Mouse (Mus musculus): ENCODE data around the gene Hist1h3f. TPM values are rescaled to one million over a fixed set of nuclear protein-coding genes. Genes with fewer than 3 reads are reported as not detected.

Hist1h3f gene
- total and polyA plus RNA-seq, 2 experiments from 2014 or later, result 0.16 to 466 TPM

- WGBS, result 4% methylated on average over 10 of the region's 10 CpGs
- H3K4me2 ChIP-seq (ENCODE audit: low read depth, low read length), result peak overlapping the region; percentile 62
- ATAC-seq (no peak), DNase-seq (ENCODE audit: low spot score) (peak; percentile 28)
- no peaks in the 10 kb centered on the region for H3K27me3 ChIP-seq (ENCODE audit: insufficient read depth, low read length)
- no peak for TF ChIP-seq CTCF (IDR thresholded peaks at IDR 0.05; ENCODE audit: low read depth)
- no peaks in the 10 kb centered on the region for H3K9me3 ChIP-seq (ENCODE audit: low read length)
- no peaks in the 10 kb centered on the region for H3K36me3 ChIP-seq (ENCODE audit: insufficient read depth, low read length)
- no peaks in the 10 kb centered on the region for H3K4me1 ChIP-seq (ENCODE audit: insufficient read depth, low read length)
- H3K4me3 ChIP-seq (ENCODE audit: low read length), result peak overlapping the region; percentile 37
- no peak overlapping the region for H3K27ac ChIP-seq
- no peak overlapping the region for H3K9ac ChIP-seq (replicated peaks; ENCODE audit: low read length)
Observed at GRCm38 (mm10) chr13:23525901-23526300, 18.0 kb upstream of the Hist1h3f start.

- DNase-seq (ENCODE audit: low spot score) (peak; percentile 97), ATAC-seq (peak; percentile 67; the same call in 1 of the 2 replicates)
- Histone ChIP-seq H3K9ac (replicated peaks; ENCODE audit: low read length) (peak overlapping the region; percentile 51; the same call in 1 of the 2 replicates), H3K27ac (peak overlapping the region; percentile 12; the same call in 1 of the 2 replicates), H3K27me3 (ENCODE audit: insufficient read depth, low read length) (no peaks in the 10 kb centered on the region), H3K9me3 (ENCODE audit: low read length) (no peaks in the 10 kb centered on the region), H3K4me2 (ENCODE audit: low read depth, low read length) (peak overlapping the region; percentile 62), H3K4me3 (ENCODE audit: low read length) (peak overlapping the region; percentile 37), H3K4me1 (ENCODE audit: insufficient read depth, low read length) (no peaks in the 10 kb centered on the region), H3K36me3 (ENCODE audit: insufficient read depth, low read length) (no peaks in the 10 kb centered on the region)
- WGBS, result under 1% methylated on average over 17 of the region's 17 CpGs
- no peak for TF ChIP-seq CTCF (IDR thresholded peaks at IDR 0.05; ENCODE audit: low read depth)
Observed at GRCm38 (mm10) chr13:23526312-23526711, 17.5 kb upstream of the Hist1h3f start.

- no peak for ATAC-seq
- DNase-seq (ENCODE audit: low spot score), result no peak
- 53% methylated on average over 5 of the region's 5 CpGs for WGBS
- no peak overlapping the region for H3K9ac ChIP-seq (replicated peaks; ENCODE audit: low read length)
- H3K4me3 ChIP-seq (ENCODE audit: low read length), result no peak overlapping the region
- H3K36me3 ChIP-seq (ENCODE audit: insufficient read depth, low read length), result no peaks in the 10 kb centered on the region
- no peak overlapping the region for H3K4me2 ChIP-seq (ENCODE audit: low read depth, low read length)
- H3K27ac ChIP-seq, result no peak overlapping the region
- H3K27me3 ChIP-seq (ENCODE audit: insufficient read depth, low read length), result no peaks in the 10 kb centered on the region
- TF ChIP-seq CTCF (IDR thresholded peaks at IDR 0.05; ENCODE audit: low read depth), result no peak
- no peaks in the 10 kb centered on the region for H3K9me3 ChIP-seq (ENCODE audit: low read length)
- no peaks in the 10 kb centered on the region for H3K4me1 ChIP-seq (ENCODE audit: insufficient read depth, low read length)
Observed at GRCm38 (mm10) chr13:23529005-23529404, 14.8 kb upstream of the Hist1h3f start.

DNA sequence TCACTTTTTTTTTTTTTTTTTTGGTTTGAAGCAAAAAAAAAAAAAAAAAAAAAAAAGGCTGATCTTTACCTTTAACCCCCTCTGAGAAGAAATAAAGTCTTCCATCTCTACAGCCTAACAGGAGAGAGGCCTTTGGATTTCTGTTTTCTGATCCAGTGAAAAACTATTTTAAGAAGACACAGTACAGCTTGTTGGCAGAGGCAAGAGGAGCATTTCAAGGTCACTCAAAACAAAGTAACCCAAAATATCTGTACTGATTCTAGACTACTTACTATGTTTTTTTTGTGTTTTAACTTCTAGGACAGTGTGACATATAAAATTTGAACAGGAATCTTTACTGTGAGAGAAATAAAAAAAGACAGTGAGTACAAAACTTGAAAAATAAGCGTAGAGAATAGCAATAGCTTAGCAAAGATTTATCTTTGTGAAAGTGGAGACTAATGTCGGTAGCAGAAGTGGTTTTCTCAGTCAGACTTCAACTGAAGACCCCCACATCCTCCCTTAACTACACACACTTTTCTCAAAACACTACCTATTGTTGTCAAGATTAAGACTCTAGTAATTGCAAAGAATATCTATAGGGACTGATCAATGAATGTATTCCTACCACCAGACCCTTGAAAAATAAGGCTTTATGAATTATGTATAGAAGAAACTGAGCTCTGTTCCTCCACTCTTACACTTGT lies 14.2 kb upstream of the Hist1h3f start:
- no peaks in the 10 kb centered on the region for H3K36me3 ChIP-seq (ENCODE audit: insufficient read depth, low read length)
- no peaks in the 10 kb centered on the region for H3K27me3 ChIP-seq (ENCODE audit: insufficient read depth, low read length)
- TF ChIP-seq CTCF (IDR thresholded peaks at IDR 0.05; ENCODE audit: low read depth), result no peak
- peak overlapping the region; percentile 87; the same call in 1 of the 2 replicates for H3K27ac ChIP-seq
- H3K9ac ChIP-seq (replicated peaks; ENCODE audit: low read length), result peak overlapping the region; percentile 54
- peak overlapping the region; percentile 61 for H3K4me2 ChIP-seq (ENCODE audit: low read depth, low read length)
- 33% methylated on average over 2 of the region's 2 CpGs for WGBS
- H3K9me3 ChIP-seq (ENCODE audit: low read length), result no peaks in the 10 kb centered on the region
- peak overlapping the region; percentile 40 for H3K4me3 ChIP-seq (ENCODE audit: low read length)
- H3K4me1 ChIP-seq (ENCODE audit: insufficient read depth, low read length), result peaks cover 5% of the 10 kb centered on the region; the same call in 1 of the 2 replicates
- no peak for DNase-seq (ENCODE audit: low spot score)
- ATAC-seq, result no peak

DNA sequence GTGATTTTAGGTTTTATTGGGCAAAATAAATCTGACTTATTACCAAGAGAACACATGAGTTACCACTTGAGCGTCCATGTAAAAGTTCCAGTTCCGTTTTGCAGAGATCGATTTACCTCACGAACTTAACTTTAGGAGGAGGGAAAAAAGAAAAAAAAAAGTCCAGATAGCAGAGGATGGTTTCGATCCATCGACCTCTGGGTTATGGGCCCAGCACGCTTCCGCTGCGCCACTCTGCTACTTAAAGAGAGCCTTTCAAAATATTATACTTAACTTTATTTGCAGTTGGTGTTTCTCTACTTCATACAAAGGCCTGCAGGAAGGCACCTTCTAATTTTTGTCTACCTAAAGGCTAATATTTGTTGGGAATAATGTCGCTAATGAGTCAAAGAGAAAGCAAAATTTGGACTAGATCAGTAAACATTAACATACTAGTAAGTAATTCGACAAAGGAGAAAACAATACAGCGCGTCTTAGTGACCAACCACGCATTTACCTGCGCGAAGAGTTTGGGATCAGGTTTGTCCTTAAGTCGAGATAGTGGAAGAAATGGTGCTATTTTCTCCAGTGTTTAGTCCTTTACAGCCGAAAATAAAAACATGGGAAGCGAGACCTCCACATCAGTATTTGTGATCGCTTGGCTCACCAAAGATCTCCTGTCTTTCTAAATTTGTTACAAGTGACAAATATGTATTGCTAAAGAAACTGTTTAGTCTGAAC lies 13.5 kb upstream of the Hist1h3f start:
- Histone ChIP-seq H3K9ac (replicated peaks; ENCODE audit: low read length) (peak overlapping the region; percentile 54), H3K27me3 (ENCODE audit: insufficient read depth, low read length) (no peaks in the 10 kb centered on the region), H3K9me3 (ENCODE audit: low read length) (no peaks in the 10 kb centered on the region), H3K4me3 (ENCODE audit: low read length) (peak overlapping the region; percentile 40), H3K27ac (peak overlapping the region; percentile 87), H3K36me3 (ENCODE audit: insufficient read depth, low read length) (no peaks in the 10 kb centered on the region), H3K4me1 (ENCODE audit: insufficient read depth, low read length) (peaks cover 7% of the 10 kb centered on the region; the same call in 1 of the 2 replicates), H3K4me2 (ENCODE audit: low read depth, low read length) (peak overlapping the region; percentile 61)
- under 1% methylated on average over 20 of the region's 20 CpGs for WGBS
- DNase-seq (ENCODE audit: low spot score) (peak; percentile 72), ATAC-seq (no peak)
- no peak for TF ChIP-seq CTCF (IDR thresholded peaks at IDR 0.05; ENCODE audit: low read depth)

DNA sequence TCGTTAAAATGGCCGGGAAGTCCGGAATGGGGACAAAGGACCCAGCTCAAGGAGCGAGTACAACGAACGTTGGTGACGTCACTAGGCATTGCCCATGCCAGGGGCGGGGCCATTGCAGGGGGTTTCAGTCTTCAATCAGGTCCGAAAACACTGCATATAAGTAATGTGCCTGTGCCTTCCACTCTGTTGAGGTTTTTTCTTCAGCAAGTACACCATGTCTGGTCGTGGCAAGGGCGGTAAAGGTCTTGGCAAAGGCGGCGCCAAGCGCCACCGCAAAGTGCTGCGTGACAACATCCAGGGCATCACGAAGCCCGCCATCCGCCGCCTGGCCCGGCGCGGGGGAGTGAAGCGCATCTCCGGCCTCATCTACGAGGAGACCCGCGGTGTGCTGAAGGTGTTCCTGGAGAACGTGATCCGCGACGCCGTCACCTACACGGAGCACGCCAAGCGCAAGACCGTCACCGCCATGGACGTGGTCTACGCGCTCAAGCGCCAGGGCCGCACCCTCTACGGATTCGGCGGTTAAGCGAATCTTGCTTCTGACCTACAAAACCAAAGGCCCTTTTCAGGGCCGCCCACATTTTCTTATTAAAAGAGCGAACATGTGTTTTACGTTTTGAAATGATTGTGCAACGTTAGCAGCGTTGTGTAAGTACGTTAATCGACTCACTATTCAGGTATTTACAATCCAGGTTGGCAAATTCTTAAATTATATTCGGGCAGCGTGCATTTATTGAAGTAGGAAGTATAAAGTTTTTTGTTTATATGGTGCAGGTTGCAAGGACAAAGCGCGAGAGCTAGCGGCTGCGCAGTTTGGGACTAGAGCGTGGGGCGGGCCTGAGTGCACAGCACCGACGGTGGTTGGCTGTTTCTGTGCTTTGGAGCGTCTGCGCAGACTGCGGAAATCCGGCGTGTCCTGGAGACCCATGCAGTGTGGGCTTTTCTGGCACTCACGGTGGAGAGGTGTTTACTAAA lies 12.7 kb upstream of the Hist1h3f start, which contains the start of gene Hist1h4h:
Gene Hist1h4h, plus strand, starts transcription at position 150 of the 975 bp plus-strand sequence.
- TF ChIP-seq CTCF (IDR thresholded peaks at IDR 0.05; ENCODE audit: low read depth), result no peak
- ATAC-seq, result peak; percentile 88
- Histone ChIP-seq H3K36me3 (ENCODE audit: insufficient read depth, low read length) (no peaks in the 10 kb centered on the region), H3K27ac (peak within 1 kb of the TSS; percentile 87), H3K9ac (replicated peaks; ENCODE audit: low read length) (peak within 1 kb of the TSS; percentile 54), H3K4me1 (ENCODE audit: insufficient read depth, low read length) (peaks cover 7% of the 10 kb centered on the region; the same call in 1 of the 2 replicates), H3K27me3 (ENCODE audit: insufficient read depth, low read length) (no peaks in the 10 kb centered on the region), H3K9me3 (ENCODE audit: low read length) (no peaks in the 10 kb centered on the region), H3K4me2 (ENCODE audit: low read depth, low read length) (peak within 1 kb of the TSS; percentile 61), H3K4me3 (ENCODE audit: low read length) (peak within 1 kb of the TSS; percentile 40)
- under 1% methylated on average over 54 of the region's 70 CpGs for WGBS
- peak; percentile 99 for DNase-seq (ENCODE audit: low spot score)
